Mouse (Mus musculus): ENCODE data around the gene Gm20896. TPM values are rescaled to one million over a fixed set of nuclear protein-coding genes. Genes with fewer than 3 reads are reported as not detected.
"Not testable (repeated sequence)": the region's sequence is repeated elsewhere in the genome, so short reads cannot be mapped to it uniquely, and the experiment has no call there.

Gm20896 gene
- polyA plus RNA-seq (2012; rRNA removed) = not detected in 2 replicates
- not detected in 2 replicates for polyA plus RNA-seq (2014; fragmentation: Nextera tagmentation; extraction: Ambion mirVana)

DNA sequence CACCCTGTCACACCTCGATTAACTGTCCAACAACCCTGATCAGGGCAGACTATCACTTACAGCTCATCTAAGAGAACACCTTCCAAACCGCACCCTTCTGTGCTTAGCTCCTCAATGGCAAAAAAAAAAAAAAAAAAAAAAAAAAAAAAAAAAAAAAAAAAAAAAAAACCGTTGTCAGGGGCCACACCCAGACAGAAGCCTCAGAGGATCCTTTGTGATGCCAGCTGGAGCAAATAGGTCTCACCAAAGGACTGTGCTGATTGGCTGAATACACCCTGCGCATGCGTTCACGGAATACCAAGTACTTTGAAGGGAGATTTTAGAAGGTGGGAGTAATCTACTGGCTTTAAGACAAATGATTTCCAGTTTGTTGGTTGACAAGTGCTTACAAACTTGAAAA, at the start of gene Gm20896:
Gene Gm20896 (minus strand): TSS at position 101 of the 400 bp plus-strand sequence.
- not testable (repeated sequence) for H3K36me3 ChIP-seq (ENCODE audit: control insufficient read depth, insufficient read depth, low read length)

More for the DNA sequence above, at the start of gene Gm20896:
- H3K27me3 ChIP-seq (ENCODE audit: control insufficient read depth, insufficient read depth, low read length); H3K4me1 ChIP-seq (ENCODE audit: control insufficient read depth, insufficient read depth, low read length); ATAC-seq (ENCODE audit: low FRiP score, low read depth); DNase-seq (ENCODE audit: low spot score); H3K9ac ChIP-seq (ENCODE audit: low read depth, low read length, severe bottlenecking); H3K9me3 ChIP-seq (ENCODE audit: control insufficient read depth, low read length); H3K4me3 ChIP-seq (replicated peaks; ENCODE audit: low read length); H3K27ac ChIP-seq (replicated peaks; ENCODE audit: low read depth, low read length); H3K4me2 ChIP-seq (replicated peaks; ENCODE audit: low read depth, low read length, severe bottlenecking): not testable (repeated sequence)
- WGBS = 60% methylated on average over 1 of the region's 6 CpGs

All from limb, embryonic 14.5 days (tissue).